Mouse (Mus musculus): ENCODE results near the gene Shroom4.

DNA sequence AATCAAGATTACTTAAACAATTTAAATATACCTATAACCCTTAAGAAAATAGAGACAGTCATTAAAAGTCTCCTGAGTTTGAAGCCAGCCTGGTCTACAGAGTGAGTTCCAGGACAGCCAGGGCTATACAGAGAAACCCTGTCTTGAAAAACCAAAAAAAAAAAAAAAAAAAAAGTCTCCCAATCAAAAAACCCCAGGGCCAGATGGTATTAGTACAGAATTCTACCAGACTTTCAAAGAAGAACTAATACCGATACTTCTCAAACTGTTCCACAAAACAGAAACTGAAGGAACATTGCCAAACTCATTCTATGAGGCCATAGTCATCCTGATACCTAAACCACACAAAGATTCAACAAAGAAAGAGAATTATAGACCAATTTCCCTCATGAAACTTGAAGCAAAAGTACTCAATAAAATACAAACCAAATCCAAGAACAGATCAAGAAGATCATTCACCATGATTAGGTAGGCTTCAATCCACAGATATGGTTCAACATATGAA is 259.2 kb downstream of the Shroom4 start:
- TF ChIP-seq POLR2A (IDR thresholded peaks at IDR 0.05; ENCODE audit: extremely low read depth, insufficient read depth, low read length) = no peak
- TF ChIP-seq CTCF (IDR thresholded peaks at IDR 0.05; ENCODE audit: low read depth, low read length) = no peak
